Mouse (Mus musculus) heart, adult 18-20 months (tissue): ENCODE results near the gene Ltbp3. TPM values are rescaled to one million over a fixed set of nuclear protein-coding genes. Genes with fewer than 3 reads are reported as not detected.
A peak's percentile ranks its signal among the peaks of the same experiment; 100 is the strongest.

Experiments used
- DNase-seq, 2 experiments: peaks; one replicate each; pipeline ENCODE4 v3.0.0; 2021 to 2022; ENCODE audit warnings: mixed read lengths in 1 of 2
- total RNA-seq, 2 experiments: library from RNA; stranded (reverse); gene quantifications; 2 replicates each; pipeline ENCODE4 v1.2.3; 2021

Ltbp3 gene
- total RNA-seq, 2 experiments from 2014 or later, result 30.4 to 35.5 TPM

- DNase-seq, result peak; percentile 75 to 79
Observed at GRCm38 (mm10) chr19:5793116-5793515, 52.4 kb downstream of the Ltbp3 start.

GRCm38 (mm10) chr19:5793917-5794770, 53.4 kb downstream of the Ltbp3 start:
- peak in 1 of 2 experiments; percentile 49 for DNase-seq

GRCm38 (mm10) chr19:5794771-5795576, 54.3 kb downstream of the Ltbp3 start:
- peak in 1 of 2 experiments; percentile 67 for DNase-seq

- DNase-seq, result no peak
Observed at GRCm38 (mm10) chr19:5795668-5796572, 55.2 kb downstream of the Ltbp3 start.

- DNase-seq, result no peak
Observed at GRCm38 (mm10) chr19:5796573-5797111, 55.9 kb downstream of the Ltbp3 start.

GRCm38 (mm10) chr19:5797381-5798111, 56.8 kb downstream of the Ltbp3 start:
- no peak for DNase-seq

- DNase-seq, result peak in 1 of 2 experiments; percentile 57
Observed at GRCm38 (mm10) chr19:5798700-5799479, 58.2 kb downstream of the Ltbp3 start.

GRCm38 (mm10) chr19:5799566-5800349, 59.1 kb downstream of the Ltbp3 start:
- DNase-seq, result peak in 1 of 2 experiments; percentile 64

- no peak for DNase-seq
Observed at GRCm38 (mm10) chr19:5800350-5800631, 59.6 kb downstream of the Ltbp3 start.

- peak in 1 of 2 experiments; percentile 66 for DNase-seq
Observed at GRCm38 (mm10) chr19:5800632-5801431, 60.1 kb downstream of the Ltbp3 start.

- DNase-seq, result no peak
Observed at GRCm38 (mm10) chr19:5801432-5801964, 60.8 kb downstream of the Ltbp3 start.

GRCm38 (mm10) chr19:5802011-5802786, 61.5 kb downstream of the Ltbp3 start:
- peak; percentile 96 to 99 for DNase-seq

GRCm38 (mm10) chr19:5802787-5803040, 62.0 kb downstream of the Ltbp3 start:
- DNase-seq, result no peak

- peak; percentile 99 to 100 for DNase-seq
Observed at GRCm38 (mm10) chr19:5803041-5803880, 62.6 kb downstream of the Ltbp3 start.

- DNase-seq, result no peak
Observed at GRCm38 (mm10) chr19:5803881-5804279, 63.2 kb downstream of the Ltbp3 start.

- DNase-seq, result peak in 1 of 2 experiments; percentile 58
Observed at GRCm38 (mm10) chr19:5804371-5804899, 63.7 kb downstream of the Ltbp3 start.
